Mouse (Mus musculus) erythroblast, embryonic 14.5 days (primary cell): ENCODE measurements around the gene Btn1a1. TPM values are rescaled to one million over a fixed set of nuclear protein-coding genes. Genes with fewer than 3 reads are reported as not detected.

Experiments used
- H3K27me3 ChIP-seq: 2 replicates; pipeline ENCODE4 v1.6.1; 2012; ENCODE audit warnings: inconsistent platforms; ENCODE audit not compliant: control insufficient read depth
- H3K36me3 ChIP-seq: 2 replicates; pipeline ENCODE4 v1.6.1; 2012; ENCODE audit warnings: mild to moderate bottlenecking, inconsistent platforms; ENCODE audit not compliant: control insufficient read depth
- H3K4me1 ChIP-seq: 2 replicates; pipeline ENCODE4 v1.6.1; 2012; ENCODE audit warnings: inconsistent platforms; ENCODE audit not compliant: control insufficient read depth
- H3K4me3 ChIP-seq: replicated peaks from 2 replicates; pipeline ENCODE3; 2012; ENCODE audit warnings: moderate library complexity, mild to moderate bottlenecking, inconsistent platforms
- H3K9me3 ChIP-seq: 2 replicates; pipeline ENCODE4 v1.6.1; 2012; ENCODE audit warnings: low read length, inconsistent platforms, mixed read lengths; ENCODE audit not compliant: control insufficient read depth
- GATA1 ChIP-seq: IDR thresholded peaks from 2 replicates; pipeline ENCODE4 v1.6.1; 2012; ENCODE audit warnings: low read length, inconsistent platforms, mixed read lengths
- TAL1 ChIP-seq: IDR thresholded peaks from 3 replicates; pipeline ENCODE4 v1.6.1; 2012; ENCODE audit warnings: low read length, inconsistent platforms, mixed read lengths
- polyA plus RNA-seq: library from polyadenylated mRNA; stranded (reverse); fragments of >175 nt; gene quantifications from 2 replicates; pipeline ENCODE4 v1.2.3, GENCODE M21; 2012

The Btn1a1 gene
- polyA plus RNA-seq = 0.15 and 0.16 TPM in 2 replicates

DNA sequence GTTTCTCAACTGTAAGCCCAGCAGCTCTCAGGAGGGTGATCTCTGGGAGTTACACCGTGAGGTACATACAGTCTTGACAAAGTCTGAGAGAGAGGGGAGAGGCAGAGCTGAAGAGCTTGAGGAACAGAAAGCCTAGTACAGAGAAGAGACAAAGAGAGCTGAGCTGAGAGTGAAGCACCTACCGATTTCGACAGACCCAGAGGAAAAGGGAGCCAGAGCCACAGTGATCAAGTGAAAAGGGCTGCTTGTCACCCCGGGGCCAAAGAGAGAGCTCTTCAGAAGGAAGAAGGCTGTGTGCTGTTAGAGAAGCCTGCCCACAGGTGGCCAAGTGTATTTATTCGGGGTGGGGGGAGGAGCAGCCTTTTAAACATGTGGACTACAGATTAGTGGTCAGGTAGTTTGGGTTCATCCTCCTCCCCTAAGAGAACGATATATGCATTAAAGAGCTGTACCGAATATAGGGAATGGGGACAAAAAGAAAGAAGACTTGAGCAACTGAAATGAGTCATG lies at the start of gene Btn1a1:
Gene Btn1a1, minus strand, starts transcription at position 302 of the 510 bp plus-strand sequence.
- TF ChIP-seq GATA1 = no peak
- no peak for TF ChIP-seq TAL1
- Histone ChIP-seq H3K4me1 (peaks cover 63% of the 10 kb centered on the region), H3K27me3 (no peaks in the 10 kb centered on the region), H3K36me3 (peaks cover 6% of the 10 kb centered on the region), H3K9me3 (no peaks in the 10 kb centered on the region), H3K4me3 (peak within 1 kb of the TSS; percentile 88)

DNA sequence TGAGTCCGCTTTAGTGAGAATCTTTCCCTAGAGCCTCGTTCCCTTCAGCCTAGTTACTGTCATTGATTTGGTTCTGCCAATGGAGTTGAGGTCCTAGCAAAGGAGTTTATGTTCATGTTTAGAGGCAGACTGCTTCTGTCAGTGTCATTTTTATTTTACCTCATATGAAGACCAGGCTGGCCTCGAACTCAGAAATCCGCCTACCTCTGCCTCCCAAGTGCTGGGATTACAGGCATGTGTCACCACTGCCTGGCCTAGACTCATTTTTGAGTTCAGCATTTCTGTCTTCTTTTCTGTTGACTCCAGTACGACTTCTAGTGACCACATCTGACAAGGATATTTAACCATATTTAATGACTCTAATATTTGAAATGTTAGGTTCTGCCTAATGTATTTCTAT lies 49.6 kb upstream of the Btn1a1 start:
- H3K4me3 ChIP-seq = no peak overlapping the region
- no peaks in the 10 kb centered on the region for H3K27me3 ChIP-seq
- TF ChIP-seq TAL1 = no peak
- no peaks in the 10 kb centered on the region for H3K9me3 ChIP-seq
- H3K4me1 ChIP-seq = peaks cover 37% of the 10 kb centered on the region
- H3K36me3 ChIP-seq = no peaks in the 10 kb centered on the region

DNA sequence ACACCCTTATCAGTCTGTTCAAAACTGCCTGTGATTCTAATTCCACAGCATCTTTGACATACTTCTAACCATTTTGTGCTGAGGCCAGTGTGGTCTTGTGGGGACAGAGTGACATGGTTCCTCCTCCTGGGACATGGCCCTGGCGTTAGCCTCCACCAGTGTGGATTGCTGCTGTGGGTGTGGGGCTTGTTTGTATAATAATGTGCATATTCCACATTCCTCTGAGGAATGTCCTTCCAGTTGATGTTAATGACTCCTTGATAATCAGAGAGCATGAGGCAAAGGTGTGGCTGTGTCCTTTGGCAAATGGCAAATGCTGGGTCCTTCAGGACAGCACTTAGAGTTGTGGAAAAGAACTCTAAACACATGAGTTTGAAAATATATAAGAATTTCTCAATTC lies 47.8 kb upstream of the Btn1a1 start:
- TF ChIP-seq GATA1 = no peak
- no peak for TF ChIP-seq TAL1

GRCm38 (mm10) chr13:23510127-23510526 lies 44.4 kb upstream of the Btn1a1 start:
- no peaks in the 10 kb centered on the region for H3K27me3 ChIP-seq
- H3K4me1 ChIP-seq = peaks cover 36% of the 10 kb centered on the region
- no peaks in the 10 kb centered on the region for H3K9me3 ChIP-seq
- TF ChIP-seq TAL1 (no peak), GATA1 (no peak)
- no peaks in the 10 kb centered on the region for H3K36me3 ChIP-seq
- H3K4me3 ChIP-seq = no peak overlapping the region

More for the DNA sequence above, 47.8 kb upstream of the Btn1a1 start:
- Histone ChIP-seq H3K4me1 (peaks cover 23% of the 10 kb centered on the region), H3K9me3 (no peaks in the 10 kb centered on the region), H3K4me3 (no peak overlapping the region), H3K27me3 (no peaks in the 10 kb centered on the region), H3K36me3 (no peaks in the 10 kb centered on the region)

DNA sequence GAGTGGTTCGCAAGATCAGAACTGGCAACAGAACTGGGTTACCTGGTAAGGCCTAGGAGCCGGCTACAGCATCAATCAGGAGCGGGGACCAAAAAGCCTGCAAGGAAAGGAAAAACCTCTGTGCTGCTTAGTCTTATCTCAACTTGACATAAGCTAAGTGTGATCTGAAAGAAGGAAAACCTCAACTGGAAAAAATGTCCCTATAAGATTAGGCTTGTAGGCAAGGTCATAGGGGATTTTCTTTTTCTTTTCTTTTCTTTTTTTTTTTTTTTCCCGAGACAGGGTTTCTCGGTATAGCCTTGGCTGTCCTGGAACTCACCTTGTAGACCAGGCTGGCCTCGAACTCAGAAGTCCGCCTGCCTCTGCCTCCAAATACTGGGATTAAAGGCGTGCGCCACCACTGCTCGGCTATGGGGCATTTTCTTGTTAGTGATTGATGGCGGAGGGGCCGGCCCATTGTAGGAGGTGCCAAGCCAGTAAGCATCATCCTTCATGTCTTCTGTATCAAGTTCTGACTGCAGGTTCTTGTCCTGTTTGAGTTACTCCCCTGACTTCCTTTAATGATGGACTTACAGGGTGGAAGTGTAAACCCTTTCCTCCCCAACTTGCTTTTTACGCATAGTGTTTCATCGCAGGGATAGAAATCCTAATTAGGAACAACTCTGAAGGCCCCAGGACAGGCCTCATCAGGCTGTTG lies 41.3 kb upstream of the Btn1a1 start:
- no peaks in the 10 kb centered on the region for H3K36me3 ChIP-seq
- H3K4me1 ChIP-seq = peaks cover 55% of the 10 kb centered on the region
- H3K27me3 ChIP-seq = no peaks in the 10 kb centered on the region
- H3K9me3 ChIP-seq = no peaks in the 10 kb centered on the region
- no peak for TF ChIP-seq TAL1
- TF ChIP-seq GATA1 = no peak
- H3K4me3 ChIP-seq = peak overlapping the region; percentile 66

DNA sequence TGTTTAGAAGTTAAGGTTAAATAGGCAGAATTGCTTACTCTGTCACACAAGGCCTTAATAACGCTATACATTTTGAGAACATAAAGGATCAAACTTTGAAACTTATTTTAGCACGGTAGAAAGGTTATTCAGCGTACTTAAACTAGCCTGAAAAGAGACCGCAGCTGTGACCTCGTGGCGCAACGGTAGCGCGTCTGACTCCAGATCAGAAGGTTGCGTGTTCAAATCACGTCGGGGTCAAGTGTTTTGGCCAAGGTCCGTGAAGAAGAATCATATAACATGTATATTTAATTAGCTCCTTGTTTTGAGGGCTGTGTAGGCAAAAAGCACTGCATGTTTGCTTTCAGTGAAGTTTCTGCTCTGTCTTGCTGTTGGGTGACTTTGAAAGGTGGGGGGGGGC lies 40.6 kb upstream of the Btn1a1 start:
- peaks cover 55% of the 10 kb centered on the region for H3K4me1 ChIP-seq
- no peaks in the 10 kb centered on the region for H3K27me3 ChIP-seq
- TF ChIP-seq TAL1 = no peak
- TF ChIP-seq GATA1 = no peak
- H3K9me3 ChIP-seq = no peaks in the 10 kb centered on the region
- H3K36me3 ChIP-seq = no peaks in the 10 kb centered on the region
- peak overlapping the region; percentile 66 for H3K4me3 ChIP-seq

- Histone ChIP-seq H3K36me3 (no peaks in the 10 kb centered on the region), H3K27me3 (no peaks in the 10 kb centered on the region), H3K4me3 (peak overlapping the region; percentile 66), H3K9me3 (no peaks in the 10 kb centered on the region), H3K4me1 (peaks cover 60% of the 10 kb centered on the region)
- TF ChIP-seq TAL1 (no peak), GATA1 (no peak)
These were observed 40.1 kb upstream of the Btn1a1 start for GRCm38 (mm10) chr13:23505662-23506345.

- Histone ChIP-seq H3K36me3 (no peaks in the 10 kb centered on the region), H3K4me3 (peak overlapping the region; percentile 29)
These were observed 38.1 kb upstream of the Btn1a1 start for GRCm38 (mm10) chr13:23503797-23504196.

DNA sequence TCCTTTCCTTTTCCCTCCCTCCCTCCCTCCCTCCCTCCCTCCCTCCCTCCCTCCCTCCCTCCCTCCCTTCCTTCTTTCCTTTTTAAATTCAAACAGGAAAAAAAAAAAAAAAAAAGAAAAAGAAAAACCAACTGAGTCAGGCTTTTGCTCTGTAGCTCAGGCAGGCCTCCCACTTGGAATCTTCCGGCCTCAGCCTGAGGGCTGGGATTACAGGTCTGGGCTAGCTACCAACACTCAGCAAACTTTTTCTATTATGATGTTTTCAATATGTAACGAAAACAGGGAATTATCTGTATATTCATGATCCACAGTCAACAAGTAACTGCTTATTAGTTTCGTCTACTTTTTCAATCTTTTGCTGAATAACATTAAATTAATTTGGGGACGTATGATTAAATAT lies 37.2 kb upstream of the Btn1a1 start:
- no peak overlapping the region for H3K4me3 ChIP-seq
- TF ChIP-seq TAL1 = no peak
- no peak for TF ChIP-seq GATA1
- no peaks in the 10 kb centered on the region for H3K27me3 ChIP-seq
- no peaks in the 10 kb centered on the region for H3K36me3 ChIP-seq
- peaks cover 83% of the 10 kb centered on the region for H3K4me1 ChIP-seq
- no peaks in the 10 kb centered on the region for H3K9me3 ChIP-seq

More at GRCm38 (mm10) chr13:23503797-23504196, 38.1 kb upstream of the Btn1a1 start:
- no peaks in the 10 kb centered on the region for H3K9me3 ChIP-seq
- peaks cover 74% of the 10 kb centered on the region for H3K4me1 ChIP-seq
- H3K27me3 ChIP-seq = no peaks in the 10 kb centered on the region
- TF ChIP-seq GATA1 (no peak), TAL1 (no peak)
